Mouse (Mus musculus) right cerebral cortex, adult 18-20 months (tissue): ENCODE measurements at regions not wholly inside any gene's neighbourhood (a gene's known extent, or its start where the extent isn't known, plus 50 kb on each side); places are given as distances from the start of the nearest gene placed in this dataset.

Source experiments
- DNase-seq: peaks from one replicate; pipeline ENCODE4 v3.0.0; 2022; ENCODE audit warnings: mixed read lengths

DNA sequence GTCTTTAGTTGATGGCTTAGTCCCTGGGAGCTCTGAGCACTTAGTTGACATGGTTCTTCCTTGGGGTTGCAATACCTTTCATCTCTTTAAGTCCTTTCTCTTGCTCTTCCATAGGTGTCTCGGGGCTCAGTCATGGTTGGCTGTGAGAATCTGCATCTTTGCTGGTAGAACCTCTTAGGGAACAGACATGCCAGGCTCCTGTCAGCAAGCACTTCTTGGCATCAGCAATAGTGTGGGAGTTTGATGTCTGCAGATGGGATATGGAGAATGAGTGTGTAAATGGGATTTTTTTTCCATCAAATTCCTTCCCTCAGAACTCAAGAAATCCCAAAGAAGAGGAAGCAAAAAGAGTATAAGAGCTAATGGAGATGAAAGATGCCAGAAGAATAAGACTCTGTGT lies 1975.9 kb upstream of the Gm12353 start:
- DNase-seq, result peak; percentile 27

DNA sequence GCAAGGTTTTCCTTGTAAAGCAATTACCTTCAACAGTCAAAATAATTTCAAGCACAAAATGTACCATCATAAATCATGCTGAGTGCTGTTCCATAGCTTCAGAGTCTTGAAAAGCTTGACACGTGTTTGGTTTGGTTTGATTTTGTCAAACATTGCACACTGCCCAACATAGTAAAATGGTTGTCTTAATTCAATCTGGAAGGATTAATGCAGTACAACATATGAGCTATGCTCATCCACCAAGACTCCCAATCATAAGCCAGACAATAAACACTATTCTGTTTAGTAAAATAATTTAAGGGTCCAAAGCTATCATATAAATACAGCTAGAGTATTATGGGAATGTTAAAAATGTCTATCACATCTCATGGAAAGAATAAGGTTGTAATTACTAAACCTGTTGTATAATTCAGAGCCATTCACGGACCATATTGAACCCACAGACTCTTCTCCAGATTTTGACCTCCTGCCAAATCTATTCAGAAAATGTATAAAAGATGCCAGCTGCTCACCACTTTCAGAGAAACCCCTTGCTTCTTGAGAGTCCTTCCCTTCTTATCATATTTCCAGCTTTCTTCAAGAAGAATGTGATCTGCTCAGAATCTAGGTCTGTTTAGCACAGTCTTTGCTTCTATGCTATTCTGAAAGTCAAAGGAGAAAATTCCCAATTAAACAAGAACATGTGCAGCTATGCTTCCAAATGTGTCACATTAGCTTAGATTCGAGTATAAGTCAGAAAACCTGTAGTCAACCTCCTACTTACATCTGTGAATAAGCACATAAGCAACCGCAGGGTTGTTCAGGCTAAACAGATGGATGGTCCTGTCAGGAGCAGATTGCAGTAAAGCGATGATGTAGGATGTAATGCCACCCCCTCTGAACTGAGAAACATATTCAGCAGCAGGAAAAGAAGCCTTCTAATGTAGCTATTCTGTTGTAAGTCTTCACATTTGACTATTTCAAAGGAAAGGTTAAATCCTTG lies 1969.4 kb upstream of the Gm12353 start:
- DNase-seq, result peak; percentile 79

DNA sequence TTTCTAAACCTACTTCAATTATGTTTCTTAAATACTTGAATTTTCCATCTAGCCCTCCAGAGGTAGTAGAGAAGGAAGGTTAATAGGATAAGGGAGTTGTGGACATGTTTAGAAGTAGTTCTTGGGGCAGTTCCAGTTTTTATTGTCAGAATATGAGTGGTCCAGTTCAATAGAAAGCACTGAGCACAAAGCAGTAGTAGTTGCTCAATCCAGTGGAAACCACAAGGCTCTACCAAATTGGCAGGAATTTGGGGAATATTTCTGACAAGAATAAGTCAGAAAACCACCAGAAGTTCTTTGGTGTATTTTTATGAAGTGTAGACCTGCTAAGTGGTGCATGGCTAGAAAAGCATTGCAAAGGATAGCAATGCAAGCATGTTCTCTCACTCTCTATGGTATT lies 1958.5 kb upstream of the Gm12353 start:
- DNase-seq, result no peak

DNA sequence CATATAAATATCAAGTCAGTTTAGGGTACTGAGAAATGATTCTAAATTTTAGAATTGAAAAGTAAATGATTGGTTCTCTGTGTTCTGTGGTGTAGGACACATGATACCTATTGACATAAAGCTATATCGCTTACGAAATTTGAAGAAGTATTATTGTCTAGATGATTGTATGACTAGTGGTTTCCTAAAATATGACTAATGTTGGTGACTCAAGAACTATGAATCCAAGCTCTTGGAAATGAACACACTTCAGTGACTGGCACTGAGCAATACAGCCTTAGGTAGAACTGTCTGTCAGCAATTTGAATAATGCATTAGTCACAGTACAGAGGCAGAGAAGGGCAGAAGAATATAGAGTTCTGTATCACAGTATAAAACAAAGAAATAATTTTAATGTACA lies 1955.9 kb upstream of the Gm12353 start:
- DNase-seq, result no peak

DNA sequence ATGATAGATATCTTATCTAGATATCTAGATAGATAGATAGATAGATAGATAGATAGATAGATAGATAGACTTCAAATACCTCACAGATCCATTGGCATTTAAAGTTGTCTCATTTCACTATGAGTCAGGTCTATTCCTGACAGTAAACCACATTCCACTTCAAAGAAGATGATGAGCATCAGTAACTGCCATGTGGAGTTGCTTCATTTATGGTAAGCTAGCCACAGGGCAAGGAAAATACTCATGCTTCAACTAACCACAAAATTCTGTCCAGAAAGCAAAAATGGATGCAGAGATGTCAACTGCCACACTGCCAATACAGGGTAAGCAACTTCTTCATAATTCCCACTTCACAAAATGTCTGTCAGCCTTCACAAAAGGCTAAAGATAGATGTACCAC lies 1951.7 kb upstream of the Gm12353 start:
- no peak for DNase-seq

DNA sequence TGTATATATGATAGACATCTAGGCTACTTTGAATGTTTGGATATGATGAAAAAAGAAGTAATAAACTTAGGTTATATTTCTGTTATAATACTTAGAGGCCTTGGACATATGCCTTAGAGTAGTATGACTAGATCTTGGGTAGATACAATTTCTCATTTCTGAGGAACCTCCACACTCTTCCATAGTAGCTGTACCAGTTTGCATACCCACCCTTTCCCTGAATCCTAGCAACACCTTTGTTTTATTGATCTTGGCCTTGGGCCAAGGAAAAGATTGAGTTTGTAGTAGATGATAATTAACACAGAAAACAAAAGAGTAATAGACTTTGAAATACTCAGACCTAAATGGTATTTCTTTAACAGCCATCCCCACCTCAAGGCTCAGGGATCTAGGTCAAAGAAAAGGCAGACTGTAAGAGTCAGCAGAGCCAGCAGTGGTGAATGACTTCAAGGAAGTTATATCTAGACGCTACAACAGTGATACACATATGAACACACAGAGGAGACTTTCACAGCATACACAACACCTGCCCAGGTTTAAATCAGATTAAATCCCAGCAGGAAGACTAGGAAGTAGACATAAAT lies 1937.9 kb upstream of the Gm12353 start:
- no peak for DNase-seq
